Mouse (Mus musculus) cerebellum, adult 11 months (tissue): ENCODE results near the gene Mrgprg.
A peak's percentile ranks its signal among the peaks of the same experiment; 100 is the strongest.

ENCODE experiments used
- DNase-seq: peaks from one replicate; pipeline ENCODE4 v3.0.0; 2022

Gene Mrgprg

DNA sequence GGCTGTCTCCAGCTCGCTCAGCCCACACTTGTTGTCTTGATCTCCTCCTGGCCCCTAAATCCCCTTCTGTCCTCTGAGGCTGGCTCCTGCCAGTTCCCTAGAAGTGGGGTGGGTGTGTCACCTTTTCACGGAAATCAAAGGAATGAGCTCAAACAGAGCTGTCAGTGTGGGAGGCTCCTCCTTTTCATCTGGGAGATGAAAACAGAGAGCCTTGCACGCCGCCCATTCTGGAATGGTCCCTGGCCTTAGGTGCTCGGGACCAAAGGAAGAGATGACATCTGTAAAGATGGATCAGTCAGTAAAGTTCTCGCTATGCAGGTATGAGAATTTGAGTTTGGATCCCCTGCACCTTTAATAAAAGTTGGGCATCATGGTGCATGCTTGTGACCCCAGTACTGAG, at the start of gene Mrgprg:
Gene Mrgprg (minus strand): TSS at position 101 of the 400 bp plus-strand sequence.
- DNase-seq, result no peak

DNA sequence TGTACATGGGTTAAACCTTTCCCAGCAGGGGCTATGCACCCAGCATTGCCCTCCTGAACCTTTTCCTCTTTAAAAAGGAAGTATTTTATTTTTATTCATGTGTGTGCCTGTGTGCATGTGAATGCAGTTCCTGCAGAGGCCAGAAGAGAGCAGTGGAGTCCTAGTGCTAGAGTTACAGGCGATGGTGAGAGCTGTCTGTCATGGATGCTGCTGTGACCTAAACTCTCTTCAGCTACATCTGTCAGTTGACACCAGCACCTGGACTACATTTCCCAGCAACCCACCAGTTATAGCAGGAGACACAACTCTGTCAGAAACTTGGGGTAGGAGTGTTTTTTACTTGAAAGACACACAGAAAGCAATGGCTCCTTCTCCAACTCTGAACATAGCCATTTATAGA, 42.1 kb upstream of the Mrgprg start:
- no peak for DNase-seq

DNA sequence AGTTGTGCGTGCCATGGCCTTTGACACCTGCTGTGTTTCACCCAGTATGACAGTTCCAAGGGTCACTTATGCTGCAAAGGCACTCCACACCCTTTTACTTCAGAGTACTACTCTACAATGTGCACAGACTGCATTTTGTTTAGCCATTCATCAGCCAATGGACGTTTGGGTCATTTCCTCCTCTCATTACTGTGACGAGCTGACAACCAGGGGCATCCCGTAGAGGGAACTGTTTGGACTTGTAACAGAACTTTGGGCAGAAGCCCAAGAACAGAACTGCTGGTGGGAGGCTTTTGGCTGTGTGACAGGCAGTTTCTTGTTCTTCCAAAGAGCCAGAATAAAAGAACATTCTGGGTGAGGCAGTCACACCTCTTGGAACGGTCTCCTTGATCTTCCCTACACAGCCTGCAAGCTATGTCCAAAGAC, 38.4 kb upstream of the Mrgprg start:
- DNase-seq, result no peak

DNA sequence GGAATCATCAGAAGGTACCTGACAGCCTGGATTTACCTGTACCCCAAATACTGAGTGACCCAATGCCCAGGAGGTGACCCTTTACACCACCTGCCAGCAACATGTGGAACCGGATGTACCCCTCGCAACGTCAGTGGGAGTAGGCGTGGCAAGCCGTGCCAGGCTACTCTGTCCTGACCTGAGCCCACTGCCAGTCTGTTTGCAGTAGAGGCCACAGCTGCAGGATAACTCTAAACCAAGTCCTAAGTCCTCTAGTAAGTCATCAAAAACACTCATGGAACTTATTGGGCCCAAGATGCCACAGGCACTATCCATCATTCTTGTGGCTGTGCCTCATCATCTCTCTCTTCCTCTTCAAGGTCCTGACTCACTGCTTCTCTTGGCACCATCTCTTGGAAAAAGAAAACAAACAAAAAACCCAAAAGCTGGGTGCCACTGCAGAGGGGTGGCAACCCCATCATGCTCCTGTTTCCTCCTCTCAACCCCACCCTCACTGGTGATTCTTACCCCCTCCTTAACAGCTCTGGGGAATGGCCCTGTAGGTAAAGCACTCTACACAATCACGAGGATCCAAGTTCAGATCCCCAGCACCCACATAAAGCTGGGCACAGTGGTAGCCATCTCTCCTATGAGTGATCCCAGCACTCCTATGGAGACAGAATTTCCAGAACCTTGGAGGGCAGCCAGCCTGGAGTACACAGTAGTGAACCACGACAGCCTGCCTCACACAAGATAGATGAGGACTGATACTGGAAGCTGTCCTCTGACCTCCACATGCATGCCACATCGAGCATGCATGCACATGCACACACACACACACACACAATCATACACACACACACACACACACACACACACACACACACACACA, 34.6 kb upstream of the Mrgprg start:
- no peak for DNase-seq

DNA sequence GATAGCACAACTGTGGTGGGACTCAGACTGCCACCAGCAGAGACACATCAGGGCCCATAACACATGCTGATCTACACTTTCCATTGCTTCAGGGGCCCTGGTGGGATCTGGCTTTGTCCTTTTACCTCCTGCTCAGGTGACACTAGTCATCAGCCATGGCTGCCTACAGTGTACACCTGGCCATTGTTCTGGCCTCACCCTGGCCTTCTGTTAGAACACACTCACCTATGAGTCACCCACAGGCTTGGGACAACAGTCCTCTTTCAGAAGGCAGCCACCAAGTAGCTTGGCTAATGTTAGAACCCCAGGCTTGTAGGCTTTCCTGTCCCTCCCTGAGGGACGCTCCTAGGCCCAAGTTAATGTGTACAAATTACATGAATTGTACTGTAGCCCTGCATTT, 34.0 kb upstream of the Mrgprg start:
- DNase-seq, result no peak

DNA sequence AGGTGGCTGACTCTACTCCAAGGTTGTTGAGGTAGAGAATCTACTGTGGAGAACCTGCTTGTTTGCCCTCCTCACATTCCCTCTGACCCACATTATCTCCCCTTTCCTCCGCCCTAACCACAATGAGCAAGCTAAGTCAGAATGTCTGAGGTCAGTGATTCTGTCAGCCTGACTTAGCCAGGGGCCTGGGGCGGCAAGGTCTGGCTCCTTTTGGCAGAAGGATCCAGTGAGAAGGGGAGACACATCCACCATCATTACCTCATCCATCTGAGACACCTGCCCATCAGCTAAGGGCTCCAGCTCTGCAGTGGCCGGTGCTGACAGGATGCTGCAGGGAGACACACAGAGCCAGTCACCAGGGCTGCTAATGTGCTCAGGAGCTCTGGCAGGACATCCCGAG, 32.0 kb upstream of the Mrgprg start:
- no peak for DNase-seq

DNA sequence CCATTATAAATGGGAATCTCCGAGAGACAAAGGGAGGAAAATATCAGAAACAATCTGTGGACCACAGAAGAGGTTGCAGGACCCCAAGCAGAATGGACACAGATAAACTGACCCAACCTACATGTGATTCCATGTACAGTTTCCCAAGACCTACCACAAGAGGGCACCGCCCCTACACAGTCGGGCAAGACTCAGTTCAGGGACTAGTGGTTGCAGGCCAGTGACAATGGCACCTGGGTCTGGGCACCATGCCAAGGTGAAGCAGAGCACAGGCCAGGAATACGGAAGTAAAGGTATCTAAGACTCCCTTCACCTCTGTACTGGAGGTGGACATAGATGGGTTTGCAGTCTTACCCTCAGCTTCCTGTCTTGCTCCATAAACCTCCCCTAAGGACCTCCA, 26.3 kb upstream of the Mrgprg start:
- DNase-seq, result no peak

DNA sequence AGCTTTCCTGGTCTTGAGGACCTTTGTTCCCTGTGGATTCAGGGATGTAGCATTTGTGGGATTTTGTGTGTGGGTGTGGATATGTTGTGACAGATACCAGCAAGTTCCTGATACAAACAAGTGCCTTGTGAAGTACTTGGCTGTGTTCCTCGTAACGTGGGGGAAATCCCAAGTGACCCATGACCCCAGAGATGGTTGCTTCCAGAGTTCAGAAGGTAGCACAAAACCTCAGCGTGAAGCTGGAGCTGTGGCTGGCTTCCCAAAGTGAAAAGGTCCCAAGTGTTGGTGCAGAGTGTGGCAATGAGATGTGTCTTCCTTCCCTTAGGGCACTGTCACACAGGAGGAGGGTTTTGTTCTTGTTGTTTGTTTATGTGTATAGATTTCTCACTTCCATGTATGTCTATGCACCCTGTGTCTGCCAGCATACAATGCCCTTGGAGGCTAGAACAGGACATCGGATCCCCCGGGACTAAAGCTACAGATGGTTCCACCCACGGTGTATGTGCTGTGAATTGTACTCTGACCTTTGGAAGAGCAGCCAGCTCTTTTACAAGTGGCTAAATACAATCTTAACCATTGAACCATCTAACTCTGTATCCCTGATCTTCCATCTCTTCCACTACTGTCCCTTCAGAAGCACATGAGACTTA, 25.7 kb upstream of the Mrgprg start:
- no peak for DNase-seq

DNA sequence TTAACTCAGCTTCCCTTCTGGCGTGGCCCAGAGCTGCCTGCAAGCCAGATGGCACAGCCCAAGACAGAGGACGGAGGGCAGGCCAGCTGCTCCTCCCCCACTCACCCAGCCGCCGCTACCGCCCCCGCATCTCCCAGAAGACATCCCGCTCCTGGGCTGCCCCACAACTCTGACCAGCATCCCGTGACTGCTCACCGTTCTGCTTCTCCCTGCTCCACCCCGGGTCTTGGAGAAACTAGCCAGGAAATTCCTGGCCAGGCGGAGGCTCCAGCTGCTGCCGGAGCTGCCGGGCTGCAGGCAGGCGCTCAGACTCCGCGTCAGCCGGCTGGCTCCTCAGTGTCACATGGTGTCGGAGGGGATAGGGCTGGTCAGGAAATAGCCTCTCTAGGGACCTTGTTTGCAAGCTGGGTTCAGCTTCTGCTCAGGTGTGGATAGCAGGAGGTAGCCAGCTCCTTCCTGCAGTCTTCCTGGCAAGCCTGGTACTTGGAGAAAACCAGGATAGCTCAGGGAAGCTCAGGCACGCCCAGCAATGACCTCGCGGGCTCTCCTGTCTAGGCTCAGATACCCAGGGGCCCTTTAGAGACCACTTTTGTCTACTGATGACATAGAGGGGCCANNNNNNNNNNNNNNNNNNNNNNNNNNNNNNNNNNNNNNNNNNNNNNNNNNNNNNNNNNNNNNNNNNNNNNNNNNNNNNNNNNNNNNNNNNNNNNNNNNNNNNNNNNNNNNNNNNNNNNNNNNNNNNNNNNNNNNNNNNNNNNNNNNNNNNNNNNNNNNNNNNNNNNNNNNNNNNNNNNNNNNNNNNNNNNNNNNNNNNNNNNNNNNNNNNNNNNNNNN, 17.4 kb upstream of the Mrgprg start, which contains the start of gene Mrgpre:
Gene Mrgpre (minus strand): TSS at position 505 of the 834 bp plus-strand sequence.
- peak; percentile 26 for DNase-seq

DNA sequence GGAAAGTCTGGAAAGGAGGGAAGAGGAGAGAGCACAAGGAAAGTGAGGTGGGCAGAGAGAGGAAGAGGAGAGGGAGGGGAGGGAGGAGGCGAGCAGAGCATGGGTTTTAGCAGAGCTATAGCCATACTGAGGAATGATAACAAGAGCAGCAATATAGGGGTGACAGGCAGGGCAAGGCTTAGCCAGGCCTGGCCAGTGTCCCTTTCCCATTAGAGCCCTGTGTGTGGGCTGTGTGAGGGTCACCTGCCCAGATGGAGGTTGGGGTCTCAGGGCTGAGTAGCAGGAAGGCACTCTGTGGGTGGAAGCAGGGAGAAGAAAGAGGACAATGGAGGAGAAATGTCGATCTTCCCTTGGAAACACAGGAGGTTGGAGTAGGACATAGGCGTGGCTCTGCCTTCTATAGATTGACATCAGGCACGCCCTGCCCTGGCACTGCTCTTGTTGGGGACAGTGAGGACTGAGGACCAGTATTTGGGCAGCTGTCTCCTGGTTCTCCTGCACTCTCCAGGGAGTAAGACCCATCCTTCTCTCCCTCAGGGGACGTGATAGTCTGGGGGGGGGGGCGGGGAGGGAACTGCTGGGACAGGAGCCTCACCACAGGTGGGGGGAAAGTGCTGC, 16.7 kb upstream of the Mrgprg start:
- DNase-seq, result no peak

DNA sequence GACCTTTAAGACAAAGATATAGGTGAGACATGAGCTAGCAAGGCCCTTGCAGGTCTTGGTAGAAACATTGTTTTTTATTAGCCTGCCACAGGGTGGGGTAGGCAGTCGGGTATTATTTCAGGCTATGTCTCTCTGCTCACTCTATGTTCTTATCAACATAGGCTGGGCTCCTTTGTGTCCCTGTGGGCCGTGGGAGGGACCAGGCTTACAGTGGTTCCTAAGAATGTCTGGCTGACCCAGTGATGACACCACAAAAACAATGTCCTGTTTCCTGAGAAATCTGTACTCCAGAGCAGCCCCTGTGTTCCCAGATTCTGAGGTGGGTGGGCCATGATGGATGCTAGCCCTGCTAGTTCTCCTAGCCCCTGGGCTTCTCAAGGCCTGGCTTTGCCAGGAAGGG, 10.6 kb upstream of the Mrgprg start:
- no peak for DNase-seq

DNA sequence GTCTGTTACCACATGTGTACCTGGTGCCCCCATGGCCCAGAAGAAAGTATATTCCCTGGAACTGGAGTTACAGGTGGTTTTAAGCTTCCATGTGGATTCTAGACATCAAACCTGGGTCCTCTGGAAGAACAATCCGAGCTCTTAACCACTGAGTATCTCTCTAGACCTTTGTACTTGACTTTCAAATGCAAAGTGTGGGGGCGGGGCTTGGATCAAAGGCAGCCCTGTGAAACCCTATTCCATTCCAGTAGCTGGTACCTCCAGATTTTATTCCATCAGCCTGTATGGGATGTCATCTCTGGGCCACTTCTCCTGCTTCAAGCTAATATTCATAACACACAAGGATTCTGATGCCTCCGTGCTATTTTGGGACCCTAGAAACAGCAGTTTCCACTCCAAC, 9.3 kb upstream of the Mrgprg start:
- no peak for DNase-seq

DNA sequence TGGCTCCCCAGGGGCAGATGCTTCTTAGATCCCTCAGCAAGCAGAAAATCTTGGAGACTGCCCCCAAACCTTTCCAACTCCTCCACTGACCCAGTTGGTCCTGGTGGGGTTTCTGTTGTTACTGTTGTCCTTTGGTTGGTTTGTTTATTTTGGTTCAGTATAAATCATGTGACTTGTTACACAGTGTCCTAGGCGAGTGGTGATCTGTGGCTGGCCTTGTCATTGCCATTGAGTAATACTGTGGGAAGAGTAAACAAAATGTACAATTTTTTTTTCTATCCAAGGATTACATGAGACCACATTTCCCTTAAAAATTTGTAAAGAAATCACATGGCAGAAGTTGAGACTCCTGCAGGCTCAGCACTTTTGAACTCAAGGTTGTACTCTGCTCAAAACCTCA, 2.7 kb upstream of the Mrgprg start:
- no peak for DNase-seq

DNA sequence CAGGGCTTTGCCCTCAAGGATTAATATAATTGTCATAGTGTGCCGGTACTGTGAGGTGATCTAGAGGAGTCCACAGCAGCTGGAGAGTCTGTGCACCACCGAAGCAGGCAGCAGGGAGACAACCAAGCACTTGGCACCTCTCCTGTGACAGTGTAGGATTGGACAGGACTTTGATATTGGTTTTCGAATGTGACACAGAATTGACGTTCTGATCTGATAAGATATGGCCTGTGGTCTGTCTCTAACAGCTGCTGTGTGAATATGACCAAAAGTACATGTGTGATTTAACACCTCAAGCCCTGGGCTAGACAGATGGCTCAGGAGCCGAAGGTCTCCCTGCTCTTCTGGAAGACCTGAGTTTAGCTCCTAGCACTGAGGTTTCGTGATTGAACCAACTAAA, 1.5 kb upstream of the Mrgprg start:
- DNase-seq, result no peak

DNA sequence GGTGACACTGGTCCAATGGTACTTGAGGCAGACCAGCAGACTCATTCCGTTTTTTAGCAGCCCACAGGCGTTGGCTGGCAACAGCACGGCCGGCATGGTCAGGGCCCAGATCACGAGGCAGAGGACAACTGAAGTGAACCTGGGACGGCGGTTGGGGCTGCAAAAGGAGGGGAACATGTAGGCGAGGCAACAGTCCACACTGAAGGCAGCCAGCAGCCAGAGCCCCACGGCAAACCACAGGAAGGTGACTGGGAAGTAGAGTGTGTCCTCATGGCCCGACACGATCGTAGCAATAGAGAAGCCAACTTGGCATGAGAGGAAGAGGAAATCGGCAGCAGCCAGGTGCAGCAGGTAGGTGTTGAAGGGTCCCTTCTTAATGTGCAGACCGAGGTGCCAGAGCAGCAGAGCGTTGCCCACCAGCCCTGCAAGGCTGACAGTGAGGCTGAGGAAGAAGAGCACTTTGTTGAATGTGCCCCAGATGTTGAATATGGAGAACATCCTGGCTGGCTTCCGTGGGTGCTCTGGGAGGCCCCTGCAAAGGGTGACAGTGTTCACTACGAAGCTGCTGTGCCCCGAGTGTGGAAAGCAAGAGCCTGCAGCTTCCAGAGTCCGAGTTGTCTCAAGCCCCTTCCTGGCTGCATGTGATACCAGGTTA, 1.8 kb downstream of the Mrgprg start:
- DNase-seq, result no peak

DNA sequence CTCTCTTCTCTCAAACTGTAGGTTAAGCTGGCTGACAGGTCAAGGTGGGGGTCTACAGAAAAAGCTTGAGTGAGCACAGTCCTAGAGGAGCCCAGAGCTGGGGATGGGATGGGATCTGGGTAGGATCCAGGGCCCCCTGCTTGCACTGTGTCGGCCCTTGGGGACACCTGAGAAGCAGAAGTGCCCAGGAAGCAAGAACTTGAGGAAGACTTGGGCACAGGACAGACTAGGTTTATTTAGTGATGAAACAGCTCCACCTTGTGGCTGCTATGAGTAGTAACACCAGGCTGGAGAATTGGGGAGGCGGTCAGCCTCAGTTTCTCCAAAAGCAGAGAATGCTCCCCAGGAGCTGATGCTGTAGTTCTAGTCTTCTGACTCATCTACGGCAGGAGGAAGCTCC, 3.0 kb downstream of the Mrgprg start:
- no peak for DNase-seq

DNA sequence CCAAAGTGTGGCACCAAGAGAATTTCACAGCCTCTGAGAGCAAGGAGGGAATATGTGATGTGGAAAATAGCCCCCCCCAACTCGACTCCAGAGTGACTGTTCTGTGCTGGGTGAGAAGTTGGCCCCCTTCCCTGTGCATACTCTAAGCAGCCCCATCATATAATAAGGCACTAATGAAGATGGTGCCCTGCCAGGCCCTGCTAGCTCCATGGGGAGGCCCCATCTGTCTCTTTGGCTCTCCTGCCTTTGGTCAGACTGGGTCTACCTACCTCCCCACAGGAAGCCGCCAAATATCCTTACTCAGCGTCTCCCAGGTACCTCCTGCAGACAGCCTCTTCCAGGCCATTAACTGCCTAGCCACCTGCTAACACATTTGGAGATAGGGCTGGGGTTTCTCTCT, 7.8 kb downstream of the Mrgprg start:
- DNase-seq, result peak; percentile 75

DNA sequence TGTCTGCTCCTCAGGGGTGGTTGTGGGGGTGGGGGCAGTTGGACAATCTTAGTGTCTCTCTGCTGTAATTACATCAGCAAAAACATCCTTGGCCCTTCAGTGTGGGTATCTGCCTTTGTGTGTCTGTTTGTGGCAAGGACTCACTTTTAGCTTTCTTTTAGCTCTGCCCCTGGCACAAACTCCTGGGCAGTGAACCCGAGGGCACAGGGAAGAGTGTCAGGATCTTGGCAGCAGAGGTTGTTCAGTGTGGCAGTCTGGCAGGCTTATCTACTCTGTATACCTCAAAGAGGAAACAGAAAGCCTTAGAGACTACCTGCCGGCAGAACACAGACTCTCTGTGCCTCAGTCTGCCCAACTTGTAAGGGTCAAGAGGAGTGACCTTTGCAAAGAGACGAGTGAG, 9.1 kb downstream of the Mrgprg start:
- DNase-seq, result no peak

DNA sequence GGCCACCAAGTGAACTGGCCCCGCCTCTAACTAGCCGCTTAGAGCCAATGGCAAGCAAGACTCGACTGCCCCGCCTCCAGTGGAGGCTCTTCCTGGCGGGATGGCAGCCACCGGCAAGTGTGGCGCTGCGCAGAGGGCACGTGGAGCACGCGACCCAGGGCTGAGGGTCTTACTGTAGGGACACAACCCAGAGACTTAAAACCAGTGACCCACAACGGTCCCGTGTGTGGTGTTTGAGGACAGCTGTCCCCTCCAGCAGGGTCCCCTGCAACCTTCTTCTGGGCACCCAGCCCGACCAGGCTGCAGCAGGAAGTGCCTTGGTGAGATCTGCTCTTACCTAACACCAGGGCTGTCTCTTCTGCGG, 9.8 kb downstream of the Mrgprg start:
- DNase-seq, result peak; percentile 46

DNA sequence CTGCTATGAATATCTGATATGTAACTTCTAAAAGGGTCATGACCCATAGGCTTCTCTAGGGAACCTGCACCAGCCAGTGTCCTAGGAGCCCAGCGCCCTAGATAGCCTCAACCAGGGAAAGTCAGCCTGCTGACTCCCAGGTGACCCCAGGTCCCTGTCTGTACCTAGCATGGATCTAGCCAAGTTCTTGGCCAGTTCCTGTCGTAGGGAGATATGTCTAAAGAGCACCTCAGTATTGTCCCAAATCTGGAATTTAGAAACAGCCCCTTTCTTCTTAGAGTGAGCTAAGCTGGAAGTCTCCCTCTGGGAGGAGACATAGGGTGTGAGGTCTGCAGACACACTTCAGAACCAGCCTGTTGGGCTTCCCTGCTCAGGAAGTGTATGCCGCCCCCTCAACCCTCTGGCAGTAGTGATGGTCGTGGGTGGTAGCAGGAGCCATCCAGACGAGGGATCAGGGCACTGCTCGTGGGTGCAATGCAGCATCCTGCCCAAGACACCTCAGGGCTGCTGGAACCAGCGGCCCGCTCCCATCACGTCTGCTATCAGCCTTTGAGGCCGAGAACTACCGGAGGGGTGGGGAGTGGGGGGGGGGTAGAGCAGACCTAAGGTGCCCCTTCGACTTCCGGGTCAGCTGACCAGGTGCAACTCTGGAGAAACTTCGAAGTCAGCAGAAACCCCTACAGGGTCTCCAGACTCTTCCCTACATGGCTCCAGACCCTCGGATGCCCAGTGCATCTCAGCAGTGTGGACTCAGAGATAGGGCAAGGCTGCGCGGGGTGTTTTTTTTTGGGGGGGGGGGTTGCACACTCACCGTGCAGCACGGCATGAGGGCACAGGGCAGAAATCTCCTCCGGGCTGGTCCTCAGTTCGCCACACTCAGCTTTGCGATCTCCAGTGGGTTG, 10.4 kb downstream of the Mrgprg start, which contains the start of gene Osbpl5:
Gene Osbpl5 (minus strand): TSS at position 861 of the 902 bp plus-strand sequence.
- DNase-seq, result no peak

DNA sequence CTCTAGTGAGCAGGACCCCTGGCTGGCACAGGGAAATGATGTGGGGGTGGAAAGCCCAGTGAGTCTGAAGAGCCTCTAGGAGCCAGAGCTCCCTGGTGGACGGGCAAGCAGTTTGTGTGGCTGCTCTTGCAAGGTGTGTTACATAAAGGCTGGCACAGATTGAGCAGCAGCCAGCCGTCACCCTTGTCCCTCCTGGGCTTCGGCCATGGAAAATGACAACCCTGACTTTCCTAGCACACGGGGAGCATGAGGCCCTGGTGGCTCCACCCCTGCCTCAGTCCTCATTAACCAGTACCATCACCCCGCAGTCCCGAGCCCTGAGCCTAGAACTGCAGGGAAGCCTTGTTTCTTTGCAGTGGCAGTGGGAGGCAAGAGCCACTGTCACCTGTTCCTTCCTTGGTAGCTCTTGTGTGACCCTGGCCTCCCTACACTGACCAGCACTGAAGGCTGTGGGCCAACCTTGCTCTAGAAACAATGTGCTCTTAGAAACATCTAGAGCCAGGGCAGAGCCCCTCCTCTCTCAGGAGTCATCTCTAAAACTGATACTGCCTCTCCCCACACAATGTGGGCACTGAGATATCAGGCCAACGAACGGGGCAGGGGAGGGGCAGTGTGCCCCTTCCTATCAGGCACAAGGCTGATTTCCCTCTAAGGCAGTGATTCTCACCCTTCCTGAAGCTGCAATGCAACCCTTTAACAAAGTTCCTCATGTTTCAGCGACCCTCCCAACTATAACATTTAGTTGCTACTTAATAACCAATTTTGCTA, 11.3 kb downstream of the Mrgprg start:
- no peak for DNase-seq
